Mouse (Mus musculus) lung, embryonic 15.5 days (tissue): ENCODE results near the gene Sinhcaf. TPM values are rescaled to one million over a fixed set of nuclear protein-coding genes. Genes with fewer than 3 reads are reported as not detected.
"Not testable (repeated sequence)": the region's sequence is repeated elsewhere in the genome, so short reads cannot be mapped to it uniquely, and the experiment has no call there.

Source experiments
- ATAC-seq: fragments of 200-750 bp; cut with Nextera tagmentation; 2 replicates; pipeline ENCODE4 v1.8.0; 2017; ENCODE audit warnings: moderate number of reproducible peaks, borderline replicate concordance; ENCODE audit not compliant: low FRiP score, low TSS enrichment; ENCODE audit errors: extremely low read depth
- H3K27ac ChIP-seq: fragments of 300-500 bp; sonication (generic); 2 replicates; pipeline ENCODE4 v1.5.1; 2015; ENCODE audit warnings: moderate library complexity, mild to moderate bottlenecking, inconsistent platforms
- H3K27me3 ChIP-seq: fragments of 300-500 bp; sonication (generic); 2 replicates; pipeline ENCODE4 v1.6.1; 2015; ENCODE audit warnings: inconsistent platforms
- H3K36me3 ChIP-seq: fragments of 300-500 bp; sonication (generic); 2 replicates; pipeline ENCODE4 v1.6.1; 2015; ENCODE audit warnings: inconsistent platforms
- H3K4me1 ChIP-seq: fragments of 300-500 bp; sonication (generic); 2 replicates; pipeline ENCODE4 v1.6.1; 2015; ENCODE audit warnings: inconsistent platforms
- H3K4me2 ChIP-seq: fragments of 300-500 bp; sonication (generic); 2 replicates; pipeline ENCODE4 v1.6.1; 2015; ENCODE audit warnings: inconsistent platforms, mild to moderate bottlenecking, moderate library complexity
- H3K4me3 ChIP-seq: fragments of 300-500 bp; sonication (generic); 2 replicates; pipeline ENCODE4 v1.5.1; 2015; ENCODE audit warnings: mild to moderate bottlenecking, inconsistent platforms
- H3K9ac ChIP-seq: fragments of 300-500 bp; sonication (generic); 2 replicates; pipeline ENCODE4 v1.6.1; 2015; ENCODE audit warnings: inconsistent platforms
- H3K9me3 ChIP-seq: fragments of 300-500 bp; sonication (generic); 2 replicates; pipeline ENCODE4 v1.6.1; 2016; ENCODE audit warnings: inconsistent platforms
- WGBS: fragments of 180-500 bp; shearing (Covaris S2); methylation state at CpG from one replicate; pipeline ENCODE4 v1.1.7; 2015; 5-methylcytosine and 5-hydroxymethylcytosine counted together
- polyA plus RNA-seq: library from polyadenylated mRNA; unstranded; fragments of >200 nt; fragmentation: Nextera tagmentation; extraction: Ambion mirVana; gene quantifications from 2 replicates; pipeline ENCODE4 v1.2.1, GENCODE M21; 2015

Gene Sinhcaf
- 113 and 122 TPM in 2 replicates for polyA plus RNA-seq

GRCm38 (mm10) chr6:148946409-148946742 lies at the start of gene Sinhcaf:
Sinhcaf (minus strand) TSS chr6:148946467.
- Histone ChIP-seq H3K4me1 (peaks cover 28% of the 10 kb centered on the region), H3K36me3 (0 out of 2 replicates have a peak, but pooled peaks cover 7% of the 10 kb centered on the region), H3K4me3 (peak within 1 kb of the TSS; percentile 69), H3K27me3 (no peaks in the 10 kb centered on the region), H3K9me3 (no peaks in the 10 kb centered on the region), H3K9ac (peak within 1 kb of the TSS; percentile 86), H3K4me2 (peak within 1 kb of the TSS; percentile 81), H3K27ac (peak within 1 kb of the TSS; percentile 95)
- WGBS, result under 1% methylated on average over 47 of the region's 47 CpGs
- peak; percentile 85 for ATAC-seq

GRCm38 (mm10) chr6:148994327-148994999 lies 48.2 kb upstream of the Sinhcaf start:
- ATAC-seq, result no peak
- H3K27me3 ChIP-seq, result no peaks in the 10 kb centered on the region
- no peak overlapping the region for H3K4me2 ChIP-seq
- 63% methylated on average over 5 of the region's 5 CpGs for WGBS
- no peak overlapping the region for H3K9ac ChIP-seq
- peaks cover 9% of the 10 kb centered on the region; the same call in 1 of the 2 replicates for H3K4me1 ChIP-seq
- no peak overlapping the region for H3K4me3 ChIP-seq
- H3K36me3 ChIP-seq, result no peaks in the 10 kb centered on the region; the same call in 1 of the 2 replicates
- no peaks in the 10 kb centered on the region for H3K9me3 ChIP-seq
- no peak overlapping the region for H3K27ac ChIP-seq

DNA sequence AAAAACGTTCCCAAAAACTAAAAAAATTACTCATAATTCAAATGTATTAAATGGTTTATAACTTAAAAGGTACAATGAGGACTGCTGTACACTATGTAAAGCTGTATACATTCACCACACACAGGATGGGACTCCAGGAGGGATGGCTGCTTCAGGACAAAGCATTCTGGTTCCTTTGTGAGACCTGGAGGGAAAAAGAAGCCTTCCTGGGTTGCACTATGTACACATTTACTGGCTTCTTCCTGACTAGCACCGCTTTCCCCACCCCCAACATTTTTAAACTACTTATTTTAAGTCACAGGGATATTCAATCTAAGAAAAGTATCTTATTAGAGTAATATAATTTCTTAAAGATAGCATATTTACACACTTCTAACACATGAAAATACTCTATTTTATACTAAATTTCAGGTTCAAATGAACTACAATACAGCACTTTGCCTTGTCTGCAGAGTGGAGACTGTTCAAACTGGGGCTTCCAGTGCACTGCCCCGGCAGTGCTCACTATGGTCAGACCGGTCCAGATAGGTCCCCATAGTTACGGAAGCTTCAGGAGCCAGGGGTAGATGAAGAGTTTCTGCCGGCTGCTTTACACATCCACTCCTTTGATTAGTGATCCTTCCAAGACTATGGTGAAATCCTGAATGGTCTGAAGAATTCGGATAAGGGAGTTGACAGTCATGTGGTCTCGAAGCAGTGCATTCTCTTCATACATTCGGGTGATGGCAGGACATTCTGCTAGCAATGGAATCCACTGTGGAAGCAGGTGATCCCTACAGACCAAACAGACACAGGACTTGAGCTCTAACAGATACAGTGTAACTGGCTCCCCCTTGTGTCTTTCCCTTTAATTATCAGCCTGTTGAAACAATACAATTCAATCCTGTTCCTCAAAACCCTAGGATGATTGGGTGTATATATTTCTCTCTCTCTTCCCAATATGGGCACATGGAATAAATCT lies 47.1 kb upstream of the Sinhcaf start:
- Histone ChIP-seq H3K27ac (peak overlapping the region; percentile 85), H3K9ac (no peak overlapping the region), H3K36me3 (no peaks in the 10 kb centered on the region; the same call in 1 of the 2 replicates), H3K27me3 (no peaks in the 10 kb centered on the region), H3K4me2 (peak overlapping the region; percentile 31; the same call in 1 of the 2 replicates), H3K4me3 (no peak overlapping the region), H3K4me1 (peaks cover 9% of the 10 kb centered on the region; the same call in 1 of the 2 replicates), H3K9me3 (no peaks in the 10 kb centered on the region)
- WGBS, result 33% methylated on average over 9 of the region's 9 CpGs
- peak; percentile 75; the same call in 1 of the 2 replicates for ATAC-seq

- Histone ChIP-seq H3K27ac (peak overlapping the region; percentile 85), H3K4me2 (0 out of 2 replicates have a peak overlapping the region, but pooled peaks have one; percentile 7), H3K4me1 (peaks cover 9% of the 10 kb centered on the region; the same call in 1 of the 2 replicates), H3K27me3 (no peaks in the 10 kb centered on the region), H3K4me3 (no peak overlapping the region), H3K36me3 (no peaks in the 10 kb centered on the region; the same call in 1 of the 2 replicates), H3K9ac (no peak overlapping the region), H3K9me3 (no peaks in the 10 kb centered on the region)
- 40% methylated on average over 4 of the region's 4 CpGs for WGBS
- peak; percentile 28; the same call in 1 of the 2 replicates for ATAC-seq
Observed at GRCm38 (mm10) chr6:148992373-148993116, 46.3 kb upstream of the Sinhcaf start.

DNA sequence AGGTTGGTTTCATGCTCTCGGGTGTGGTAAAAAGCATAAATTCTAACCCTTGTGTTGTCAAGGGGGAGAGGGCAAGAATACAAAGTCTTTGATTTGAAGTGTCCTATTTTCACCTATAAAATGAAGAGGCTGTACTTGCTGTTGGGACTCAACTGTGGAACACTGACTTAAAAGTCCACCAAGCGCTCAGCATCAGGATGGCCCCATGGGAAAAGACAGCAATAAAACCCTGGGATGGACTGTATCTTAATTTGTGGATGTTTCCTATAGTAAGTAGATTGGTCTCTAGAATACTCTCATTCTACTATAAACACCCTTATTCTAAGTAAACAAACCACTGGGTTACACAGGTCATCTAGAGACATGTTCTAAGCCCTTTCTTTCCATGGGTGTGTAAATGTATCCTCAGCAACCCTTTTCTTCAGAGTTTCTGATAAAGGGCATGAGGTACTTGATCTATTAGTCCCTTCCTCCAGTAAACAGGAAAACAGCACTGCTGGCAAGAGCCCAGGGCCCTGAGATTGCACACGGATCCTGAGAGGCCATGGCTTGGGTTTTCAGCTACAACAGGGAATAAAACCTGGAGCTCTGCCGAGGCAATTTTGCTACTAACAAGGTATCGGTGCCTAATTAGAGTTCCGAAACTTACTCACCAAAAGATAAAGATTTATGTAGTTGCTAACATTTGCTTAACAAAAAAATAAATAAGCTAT lies 45.5 kb upstream of the Sinhcaf start:
- no peak overlapping the region for H3K4me3 ChIP-seq
- no peaks in the 10 kb centered on the region for H3K27me3 ChIP-seq
- 0 out of 2 replicates have a peak overlapping the region, but pooled peaks have one; percentile 7 for H3K4me2 ChIP-seq
- no peaks in the 10 kb centered on the region; the same call in 1 of the 2 replicates for H3K36me3 ChIP-seq
- H3K4me1 ChIP-seq, result peaks cover 9% of the 10 kb centered on the region; the same call in 1 of the 2 replicates
- 50% methylated on average over 6 of the region's 6 CpGs for WGBS
- no peaks in the 10 kb centered on the region for H3K9me3 ChIP-seq
- H3K27ac ChIP-seq, result peak overlapping the region; percentile 85
- no peak for ATAC-seq
- H3K9ac ChIP-seq, result no peak overlapping the region

- H3K27me3 ChIP-seq, H3K9ac ChIP-seq, H3K4me1 ChIP-seq, ATAC-seq, H3K4me3 ChIP-seq, H3K36me3 ChIP-seq, H3K27ac ChIP-seq, H3K4me2 ChIP-seq, H3K9me3 ChIP-seq: not testable (repeated sequence)
- WGBS, result 67% methylated on average over 2 of the region's 3 CpGs
Observed at GRCm38 (mm10) chr6:148989792-148990491, 43.7 kb upstream of the Sinhcaf start.

DNA sequence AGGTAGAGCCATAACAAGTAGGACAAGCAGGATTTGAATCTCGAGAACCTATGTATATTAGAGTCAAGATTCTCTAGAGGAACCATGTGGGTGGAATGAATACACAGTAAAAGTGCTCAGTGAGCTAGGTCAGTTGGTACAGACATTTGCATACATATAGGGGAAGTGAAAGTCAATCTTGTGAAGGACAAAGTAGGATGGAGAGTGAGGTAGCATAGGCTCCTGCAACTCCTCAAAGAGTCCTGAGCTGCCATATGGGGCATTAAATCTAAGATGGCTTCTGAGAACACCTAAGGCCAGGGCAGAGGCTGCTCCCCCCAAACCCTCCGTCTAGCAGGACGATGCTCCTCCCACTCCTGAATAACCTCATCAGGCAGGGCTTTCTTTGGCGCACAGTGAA lies 39.7 kb upstream of the Sinhcaf start:
- Histone ChIP-seq H3K4me3 (no peak overlapping the region), H3K27ac (no peak overlapping the region), H3K4me1 (no peaks in the 10 kb centered on the region), H3K9me3 (no peaks in the 10 kb centered on the region), H3K27me3 (no peaks in the 10 kb centered on the region), H3K9ac (no peak overlapping the region), H3K4me2 (no peak overlapping the region), H3K36me3 (no peaks in the 10 kb centered on the region)
- ATAC-seq, result no peak
- 81% methylated on average over 4 of the region's 4 CpGs for WGBS

GRCm38 (mm10) chr6:148980495-148980894 lies 34.2 kb upstream of the Sinhcaf start:
- Histone ChIP-seq H3K36me3 (no peaks in the 10 kb centered on the region), H3K27me3 (no peaks in the 10 kb centered on the region), H3K4me2 (no peak overlapping the region), H3K4me3 (no peak overlapping the region), H3K27ac (no peak overlapping the region), H3K9me3 (no peaks in the 10 kb centered on the region), H3K9ac (no peak overlapping the region), H3K4me1 (no peaks in the 10 kb centered on the region)
- ATAC-seq, result no peak
- 46% methylated on average over 3 of the region's 3 CpGs for WGBS

GRCm38 (mm10) chr6:148975096-148975495 lies 28.8 kb upstream of the Sinhcaf start:
- no peaks in the 10 kb centered on the region for H3K36me3 ChIP-seq
- no peak overlapping the region for H3K27ac ChIP-seq
- H3K4me3 ChIP-seq, result no peak overlapping the region
- no peak for ATAC-seq
- H3K9ac ChIP-seq, result no peak overlapping the region
- WGBS, result 95% methylated on average over 3 of the region's 3 CpGs
- H3K4me1 ChIP-seq, result peaks cover 10% of the 10 kb centered on the region; the same call in 1 of the 2 replicates
- H3K9me3 ChIP-seq, result no peaks in the 10 kb centered on the region
- H3K27me3 ChIP-seq, result no peaks in the 10 kb centered on the region
- H3K4me2 ChIP-seq, result no peak overlapping the region

DNA sequence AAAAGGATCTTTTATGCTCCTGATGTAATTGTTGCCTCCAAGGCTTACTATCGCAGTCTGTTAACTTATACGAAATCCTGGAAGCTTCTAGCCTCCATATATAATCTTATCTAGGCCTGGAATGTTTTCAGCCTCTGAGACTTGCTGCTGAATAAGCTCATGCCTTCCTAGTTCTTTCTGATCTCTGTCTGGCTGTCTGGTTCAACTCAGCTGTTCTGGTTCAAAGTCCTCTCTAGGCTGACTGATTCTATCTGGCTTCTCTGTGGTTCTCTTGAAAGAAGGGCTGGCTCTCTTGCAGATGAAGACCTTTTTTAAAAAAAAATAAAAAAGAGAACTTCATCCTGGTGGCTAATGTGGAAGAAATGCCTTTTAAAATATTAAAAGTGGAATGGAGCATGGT lies 26.6 kb upstream of the Sinhcaf start:
- ATAC-seq, result no peak
- H3K27ac ChIP-seq, result no peak overlapping the region
- no peaks in the 10 kb centered on the region for H3K9me3 ChIP-seq
- no peaks in the 10 kb centered on the region for H3K36me3 ChIP-seq
- WGBS, result 70% methylated on average over 2 of the region's 2 CpGs
- peaks cover 10% of the 10 kb centered on the region; the same call in 1 of the 2 replicates for H3K4me1 ChIP-seq
- no peak overlapping the region for H3K9ac ChIP-seq
- no peaks in the 10 kb centered on the region for H3K27me3 ChIP-seq
- H3K4me3 ChIP-seq, result no peak overlapping the region
- H3K4me2 ChIP-seq, result no peak overlapping the region
